Mouse (Mus musculus): ENCODE measurements around the gene Aak1.
"Not testable (repeated sequence)": the region's sequence is repeated elsewhere in the genome, so short reads cannot be mapped to it uniquely, and the experiment has no call there.

The Aak1 gene

DNA sequence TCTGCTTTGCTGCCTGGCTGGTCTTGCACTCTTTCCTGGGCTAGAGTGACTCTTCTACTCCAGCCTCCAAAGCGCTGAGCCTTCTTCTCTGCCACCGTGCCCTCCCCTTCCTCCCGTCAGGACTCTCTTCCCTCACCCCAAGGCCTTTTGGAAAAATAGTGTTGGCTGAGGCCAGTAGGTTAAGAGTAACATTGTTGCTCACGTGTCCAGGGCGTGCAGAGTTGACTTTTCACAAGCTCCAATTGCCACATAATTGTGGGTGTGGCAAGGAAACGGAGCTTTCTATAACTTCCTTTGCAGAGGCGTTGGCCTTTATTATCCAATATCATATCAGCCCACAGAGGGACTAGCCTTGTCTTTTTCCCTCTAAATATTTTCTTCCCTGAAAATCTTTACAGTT is 177.7 kb downstream of the Aak1 start:
- DNase-seq: no peak

DNA sequence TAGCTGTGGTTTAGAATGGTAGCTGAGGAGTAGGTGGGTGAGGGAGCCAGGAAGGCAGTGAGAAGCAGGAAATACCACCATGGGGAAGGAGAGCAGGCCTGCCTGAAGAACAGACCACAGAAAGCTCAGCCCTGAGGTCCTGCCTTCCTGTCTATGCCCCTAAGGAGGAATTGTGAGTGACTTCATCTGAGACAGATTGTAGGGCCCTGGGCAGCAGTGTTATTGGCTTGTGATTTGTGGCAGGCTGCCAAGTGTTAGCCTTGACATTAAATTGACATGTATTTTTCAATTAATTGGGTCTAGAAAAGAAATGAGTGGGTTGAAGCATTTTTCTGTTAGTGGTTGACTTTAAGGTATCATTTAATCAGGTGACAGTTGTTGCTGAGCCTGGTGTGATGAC is 179.6 kb downstream of the Aak1 start:
- DNase-seq: no peak

DNA sequence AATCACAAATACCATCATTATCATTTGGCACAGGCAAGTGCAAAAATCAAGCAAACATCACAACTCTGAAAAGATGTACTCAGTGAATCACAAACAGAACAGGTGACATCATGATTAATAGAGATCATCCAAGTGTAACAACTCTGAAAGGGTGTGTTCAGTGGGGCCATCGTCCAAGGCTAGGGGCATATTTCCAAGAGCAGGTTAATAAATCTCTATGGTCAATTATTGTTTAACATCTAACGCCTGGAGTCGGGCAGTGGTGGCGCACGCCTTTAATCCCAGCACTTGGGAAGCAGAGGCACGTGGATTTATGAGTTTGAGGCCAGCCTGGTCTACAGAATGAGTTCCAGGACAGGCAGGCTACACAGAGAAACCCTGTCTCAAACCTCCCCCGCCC is 182.0 kb downstream of the Aak1 start:
- not testable (repeated sequence) for DNase-seq

- no peak for DNase-seq
These were observed 183.1 kb downstream of the Aak1 start for GRCm38 (mm10) chr6:87032401-87032800.

DNA sequence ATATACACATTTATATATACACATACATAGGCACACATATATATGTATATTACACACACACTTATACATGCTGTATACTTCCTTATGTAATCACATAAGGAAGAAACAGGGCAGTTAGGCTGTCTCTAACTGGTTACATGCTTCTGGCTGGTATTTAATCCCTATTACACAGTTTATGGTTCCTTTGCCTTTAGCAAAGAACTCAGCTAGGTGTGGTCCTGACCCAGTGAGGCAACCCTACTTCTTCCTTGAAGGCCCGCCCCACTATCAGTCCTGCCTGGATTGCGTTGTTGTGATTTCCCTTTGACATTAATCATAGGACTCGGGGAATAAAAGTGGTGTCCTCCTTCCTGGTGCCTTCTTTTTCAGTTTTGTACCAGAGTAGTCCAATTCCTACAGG is 185.1 kb downstream of the Aak1 start:
- no peak for DNase-seq

DNA sequence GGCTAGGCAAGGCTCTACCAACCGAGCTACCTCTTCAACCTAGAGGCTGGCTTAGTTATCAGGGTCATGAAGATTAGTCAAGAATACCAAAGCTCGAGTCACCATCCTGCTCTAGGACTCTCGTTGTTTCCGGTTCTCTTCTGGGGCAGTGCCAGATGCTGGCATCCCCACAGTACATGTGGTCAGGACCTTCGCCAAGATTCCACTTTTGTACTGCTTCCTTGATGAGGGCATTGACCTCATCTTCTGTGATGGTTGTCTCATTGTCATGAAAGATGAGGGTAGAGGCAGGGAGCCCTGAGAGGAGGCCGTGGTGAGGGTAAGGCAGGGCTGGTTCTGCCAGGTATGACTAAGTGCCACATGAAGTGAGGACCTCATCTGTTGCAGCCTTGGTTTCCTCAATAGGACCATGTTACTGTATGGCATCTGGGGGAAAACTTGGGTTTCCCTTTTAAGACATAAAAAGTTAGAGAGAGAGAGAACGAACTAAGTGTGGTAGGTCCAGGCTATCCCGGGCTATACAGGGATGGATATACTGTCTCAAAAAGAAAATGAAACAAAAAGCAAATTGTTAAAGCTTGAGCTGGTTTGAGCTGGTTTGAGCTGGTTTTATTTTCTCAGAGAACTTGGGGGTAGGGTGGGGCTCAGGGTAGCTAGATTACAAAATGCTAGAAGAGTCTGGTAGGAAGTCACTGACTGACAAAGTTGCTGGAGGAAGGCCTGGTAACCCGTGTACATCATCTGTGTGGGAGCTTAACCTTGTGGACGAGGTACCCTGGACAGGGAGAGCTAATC is 188.7 kb downstream of the Aak1 start:
- DNase-seq: no peak

DNA sequence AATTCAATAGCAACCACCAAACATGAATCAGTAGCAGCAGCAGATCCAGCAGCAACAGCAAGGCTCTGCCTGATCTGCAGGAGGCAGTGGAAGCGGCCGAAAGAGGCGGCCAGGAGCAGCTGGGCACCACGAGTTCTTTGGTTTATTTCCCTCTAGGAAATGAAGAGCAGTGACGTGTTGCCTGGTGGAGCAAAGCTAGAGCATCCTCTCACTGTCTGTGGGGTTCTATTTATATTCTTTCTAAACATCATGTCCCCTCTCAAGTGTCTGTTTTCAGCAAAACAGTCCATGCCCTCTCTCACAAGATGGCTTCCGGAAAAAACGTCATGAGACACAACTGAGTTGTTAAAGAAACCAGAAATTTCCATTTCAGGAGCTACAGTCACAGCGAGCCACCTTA is 189.8 kb downstream of the Aak1 start:
- no peak for DNase-seq

GRCm38 (mm10) chr6:87040971-87041370 is 191.7 kb downstream of the Aak1 start:
- DNase-seq: peak; percentile 45

GRCm38 (mm10) chr6:87041431-87041830 is 192.1 kb downstream of the Aak1 start:
- DNase-seq: no peak

- DNase-seq: no peak
These were observed 192.7 kb downstream of the Aak1 start for GRCm38 (mm10) chr6:87042004-87042336.

- DNase-seq: peak; percentile 96
These were observed 193.2 kb downstream of the Aak1 start, which contains the start of gene Gfpt1 for GRCm38 (mm10) chr6:87042337-87043130. Gene Gfpt1 (plus strand): TSS chr6:87042846.

DNA sequence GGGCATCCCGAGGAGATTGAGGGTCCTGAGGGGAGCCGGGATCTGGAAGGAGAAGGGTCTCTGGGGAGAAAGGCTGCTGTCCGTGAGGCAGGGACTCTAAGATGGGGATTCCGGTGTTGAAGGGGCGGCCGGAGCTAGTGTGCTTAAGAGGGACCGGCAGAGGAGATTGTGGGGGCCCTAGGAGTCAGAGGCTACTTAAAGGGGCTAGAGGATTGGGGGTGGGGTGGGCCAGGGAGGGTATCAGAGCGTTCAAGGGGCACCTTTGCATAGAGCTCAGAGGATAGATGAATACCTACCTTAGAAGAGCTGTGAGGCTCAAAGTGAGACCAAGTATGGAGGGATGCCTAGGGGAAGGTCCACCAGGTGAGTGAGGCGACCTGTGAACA is 193.8 kb downstream of the Aak1 start:
- no peak for DNase-seq

GRCm38 (mm10) chr6:87044895-87045294 is 195.6 kb downstream of the Aak1 start:
- no peak for DNase-seq

GRCm38 (mm10) chr6:87045507-87045906 is 196.2 kb downstream of the Aak1 start:
- DNase-seq: no peak

GRCm38 (mm10) chr6:87048712-87049111 is 199.4 kb downstream of the Aak1 start:
- DNase-seq: not testable (repeated sequence)

GRCm38 (mm10) chr6:87051886-87052425 is 202.6 kb downstream of the Aak1 start:
- no peak for DNase-seq

All from layer of hippocampus, adult 9-11 months (tissue).